Mouse (Mus musculus): ENCODE measurements at regions not wholly inside any gene's neighbourhood (a gene's known extent, or its start where the extent isn't known, plus 50 kb on each side); places are given as distances from the start of the nearest gene placed in this dataset.

DNA sequence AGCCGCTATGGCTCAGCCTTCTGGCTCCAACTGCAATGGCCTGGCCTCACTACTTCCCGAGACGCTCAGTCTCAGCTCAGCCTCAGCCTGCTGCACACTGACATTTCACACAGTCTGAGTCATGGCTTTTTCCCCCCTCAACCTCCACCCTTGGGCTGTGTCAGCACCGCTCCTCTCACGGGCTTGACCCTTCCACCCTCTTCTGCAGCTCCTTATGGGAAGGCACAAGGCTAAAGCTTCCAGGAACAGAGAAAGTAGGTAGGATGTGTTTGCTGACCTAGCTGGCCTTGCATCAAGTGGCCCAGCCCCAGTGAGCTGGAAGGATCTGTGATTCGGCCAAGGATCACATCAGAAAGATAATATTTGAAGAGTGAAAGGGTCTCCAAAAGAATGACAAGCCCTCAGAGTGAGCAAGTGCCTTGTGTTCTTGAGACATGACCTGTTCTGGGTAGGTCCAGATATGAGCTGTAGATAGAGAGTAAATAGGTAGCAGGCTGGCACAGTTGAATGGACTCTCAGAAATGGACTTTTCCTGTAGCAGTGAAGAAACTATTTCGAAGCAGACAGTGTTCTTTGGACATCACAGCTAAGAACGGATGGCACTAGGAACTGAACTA is 192.9 kb upstream of the Usp24 start:
- no peak for DNase-seq (ENCODE audit: low read depth)
- no peak for TF ChIP-seq POLR2A (IDR thresholded peaks at IDR 0.05; ENCODE audit: borderline replicate concordance, extremely low read depth, insufficient read depth, insufficient read length, poor library complexity, severe bottlenecking)
- no peak for TF ChIP-seq CTCF (IDR thresholded peaks at IDR 0.05; ENCODE audit: borderline replicate concordance, extremely low read depth, insufficient read depth, insufficient read length)

DNA sequence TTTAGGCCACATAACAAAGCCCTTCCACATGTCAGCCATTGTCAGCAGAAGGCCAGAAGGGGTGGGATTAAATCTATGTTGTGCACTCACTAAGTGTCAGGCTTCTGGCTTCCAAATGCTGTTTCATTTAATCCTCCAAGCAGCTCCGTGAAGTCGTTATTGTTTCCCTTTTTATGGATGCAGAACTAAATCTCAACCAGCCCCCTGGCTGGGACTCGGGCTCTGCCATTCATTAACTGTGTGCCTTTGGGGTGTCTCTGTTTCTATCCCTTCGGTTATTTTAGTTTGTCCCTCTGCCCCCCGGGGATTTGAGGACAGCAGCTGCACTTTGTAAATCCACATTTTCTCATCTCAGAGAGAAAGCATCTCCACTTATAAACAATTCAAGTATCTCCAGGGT is 188.8 kb upstream of the Usp24 start:
- TF ChIP-seq CTCF (IDR thresholded peaks at IDR 0.05; ENCODE audit: borderline replicate concordance, extremely low read depth, insufficient read depth, insufficient read length) (no peak), POLR2A (IDR thresholded peaks at IDR 0.05; ENCODE audit: borderline replicate concordance, extremely low read depth, insufficient read depth, insufficient read length, poor library complexity, severe bottlenecking) (no peak)
- peak; percentile 35 for DNase-seq (ENCODE audit: low read depth)

GRCm38 (mm10) chr4:106127641-106128040 is 188.4 kb upstream of the Usp24 start:
- DNase-seq (ENCODE audit: low read depth), result peak; percentile 57

DNA sequence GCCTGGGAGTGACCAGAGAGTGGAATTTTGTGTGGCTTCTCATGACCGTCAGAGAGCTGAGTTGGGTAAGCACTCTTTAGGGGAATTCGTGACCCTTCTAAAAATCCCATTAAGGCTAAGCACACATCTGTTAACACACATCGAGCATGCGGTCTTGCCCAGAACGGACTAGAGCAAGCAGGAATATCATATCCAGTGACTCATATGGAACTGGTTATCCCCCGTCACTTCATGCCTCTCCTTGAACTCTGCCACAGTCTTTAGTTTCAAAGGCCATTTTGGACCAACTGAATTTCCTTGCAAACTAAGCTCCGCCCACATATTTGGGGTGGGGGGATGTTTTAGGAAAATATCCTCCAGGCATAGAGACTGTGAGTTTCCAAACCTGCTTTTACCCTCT is 186.7 kb upstream of the Usp24 start:
- no peak for DNase-seq (ENCODE audit: low read depth)
- TF ChIP-seq POLR2A (IDR thresholded peaks at IDR 0.05; ENCODE audit: borderline replicate concordance, extremely low read depth, insufficient read depth, insufficient read length, poor library complexity, severe bottlenecking) (no peak), CTCF (IDR thresholded peaks at IDR 0.05; ENCODE audit: borderline replicate concordance, extremely low read depth, insufficient read depth, insufficient read length) (no peak)

More at GRCm38 (mm10) chr4:106127641-106128040, 188.4 kb upstream of the Usp24 start:
- TF ChIP-seq CTCF (IDR thresholded peaks at IDR 0.05; ENCODE audit: borderline replicate concordance, extremely low read depth, insufficient read depth, insufficient read length), result peak; percentile 51; the same call in 1 of the 2 replicates
- TF ChIP-seq POLR2A (IDR thresholded peaks at IDR 0.05; ENCODE audit: borderline replicate concordance, extremely low read depth, insufficient read depth, insufficient read length, poor library complexity, severe bottlenecking), result no peak

DNA sequence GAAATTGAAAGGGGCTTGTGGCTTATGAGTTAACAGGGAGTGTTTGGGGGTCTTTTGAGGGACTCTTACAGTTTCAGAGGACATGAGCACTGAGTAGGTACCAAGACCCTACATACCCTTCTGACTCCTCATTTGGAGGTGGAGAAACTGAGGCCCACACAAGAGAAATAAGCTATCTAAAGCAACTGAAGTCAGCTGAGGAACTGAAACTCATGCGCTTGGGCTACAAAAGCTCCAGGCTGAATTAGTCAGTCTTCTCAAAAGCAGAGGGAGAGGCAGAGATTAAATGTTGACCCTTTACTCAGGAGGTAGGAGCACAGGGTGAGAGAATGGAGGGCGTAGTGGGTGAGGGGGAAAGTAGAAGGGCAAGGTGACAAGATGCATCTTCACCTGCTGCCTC is 186.2 kb upstream of the Usp24 start:
- no peak for TF ChIP-seq POLR2A (IDR thresholded peaks at IDR 0.05; ENCODE audit: borderline replicate concordance, extremely low read depth, insufficient read depth, insufficient read length, poor library complexity, severe bottlenecking)
- no peak for TF ChIP-seq CTCF (IDR thresholded peaks at IDR 0.05; ENCODE audit: borderline replicate concordance, extremely low read depth, insufficient read depth, insufficient read length)
- no peak for DNase-seq (ENCODE audit: low read depth)

GRCm38 (mm10) chr4:106133746-106134730 is 182.0 kb upstream of the Usp24 start:
- DNase-seq (ENCODE audit: low read depth), result no peak
- no peak for TF ChIP-seq POLR2A (IDR thresholded peaks at IDR 0.05; ENCODE audit: borderline replicate concordance, extremely low read depth, insufficient read depth, insufficient read length, poor library complexity, severe bottlenecking)
- TF ChIP-seq CTCF (IDR thresholded peaks at IDR 0.05; ENCODE audit: borderline replicate concordance, extremely low read depth, insufficient read depth, insufficient read length), result no peak

GRCm38 (mm10) chr4:106142741-106143140 is 173.3 kb upstream of the Usp24 start:
- no peak for DNase-seq (ENCODE audit: low read depth)
- no peak for TF ChIP-seq CTCF (IDR thresholded peaks at IDR 0.05; ENCODE audit: borderline replicate concordance, extremely low read depth, insufficient read depth, insufficient read length)

DNA sequence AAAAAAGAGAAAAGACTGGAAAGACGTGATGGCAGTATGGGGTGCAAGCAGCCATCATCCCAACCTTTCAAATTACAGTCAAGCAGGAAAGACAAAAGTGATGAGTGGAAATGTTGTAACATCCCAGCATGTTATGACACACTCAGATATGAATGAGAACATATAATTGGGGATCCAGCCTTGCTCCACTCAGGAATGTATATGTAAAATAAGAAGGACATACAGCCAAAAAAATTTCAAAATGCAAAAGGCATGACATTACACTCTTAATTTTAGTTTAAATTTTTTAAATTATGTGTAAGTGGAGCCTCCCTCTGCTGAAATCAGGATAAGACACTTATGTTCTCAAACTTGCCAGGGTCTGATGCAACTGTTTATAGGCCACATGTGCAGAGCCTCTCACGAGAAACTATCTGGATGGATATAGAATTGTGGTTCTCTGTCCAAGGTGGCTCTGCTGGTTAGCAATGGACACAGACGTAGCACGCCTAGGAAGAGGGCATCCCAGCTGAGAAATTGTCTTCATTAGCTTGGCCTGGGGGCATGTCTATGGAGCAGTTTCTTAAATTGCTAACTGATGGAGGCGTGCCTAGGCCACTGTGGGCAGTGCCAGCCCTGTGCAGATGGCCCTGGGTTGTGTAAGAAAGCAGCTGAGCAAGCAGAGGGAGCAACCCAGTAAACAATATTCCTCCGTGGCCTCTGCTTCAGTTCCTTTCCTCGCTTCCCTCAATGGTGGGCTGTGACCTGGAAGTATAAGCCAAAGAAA is 171.5 kb upstream of the Usp24 start:
- DNase-seq (ENCODE audit: low read depth), result peak; percentile 45
- no peak for TF ChIP-seq POLR2A (IDR thresholded peaks at IDR 0.05; ENCODE audit: borderline replicate concordance, extremely low read depth, insufficient read depth, insufficient read length, poor library complexity, severe bottlenecking)
- TF ChIP-seq CTCF (IDR thresholded peaks at IDR 0.05; ENCODE audit: borderline replicate concordance, extremely low read depth, insufficient read depth, insufficient read length), result no peak

GRCm38 (mm10) chr4:106146919-106147460 is 169.0 kb upstream of the Usp24 start:
- DNase-seq (ENCODE audit: low read depth), result peak; percentile 70
- no peak for TF ChIP-seq POLR2A (IDR thresholded peaks at IDR 0.05; ENCODE audit: borderline replicate concordance, extremely low read depth, insufficient read depth, insufficient read length, poor library complexity, severe bottlenecking)

DNA sequence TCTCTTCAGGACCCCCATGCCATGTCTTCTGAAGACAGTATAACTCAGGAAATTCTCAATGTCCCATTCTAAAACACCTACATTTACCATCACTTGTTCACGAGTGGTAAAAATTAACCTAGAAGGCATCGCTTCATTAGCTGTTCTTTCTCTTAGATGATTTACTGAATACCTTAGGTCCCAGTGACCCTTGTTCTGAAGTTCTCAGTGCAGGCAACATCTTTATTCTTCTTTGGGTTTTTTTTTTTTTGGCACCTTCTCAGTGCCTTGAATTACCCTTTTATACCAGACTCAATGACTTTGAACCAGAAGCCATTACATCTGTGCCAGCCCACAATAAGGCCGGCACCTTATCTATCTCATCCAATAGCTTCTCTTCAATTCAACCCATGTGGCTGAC is 167.1 kb upstream of the Usp24 start:
- DNase-seq (ENCODE audit: low read depth), result no peak
- no peak for TF ChIP-seq POLR2A (IDR thresholded peaks at IDR 0.05; ENCODE audit: borderline replicate concordance, extremely low read depth, insufficient read depth, insufficient read length, poor library complexity, severe bottlenecking)
- no peak for TF ChIP-seq CTCF (IDR thresholded peaks at IDR 0.05; ENCODE audit: borderline replicate concordance, extremely low read depth, insufficient read depth, insufficient read length)

DNA sequence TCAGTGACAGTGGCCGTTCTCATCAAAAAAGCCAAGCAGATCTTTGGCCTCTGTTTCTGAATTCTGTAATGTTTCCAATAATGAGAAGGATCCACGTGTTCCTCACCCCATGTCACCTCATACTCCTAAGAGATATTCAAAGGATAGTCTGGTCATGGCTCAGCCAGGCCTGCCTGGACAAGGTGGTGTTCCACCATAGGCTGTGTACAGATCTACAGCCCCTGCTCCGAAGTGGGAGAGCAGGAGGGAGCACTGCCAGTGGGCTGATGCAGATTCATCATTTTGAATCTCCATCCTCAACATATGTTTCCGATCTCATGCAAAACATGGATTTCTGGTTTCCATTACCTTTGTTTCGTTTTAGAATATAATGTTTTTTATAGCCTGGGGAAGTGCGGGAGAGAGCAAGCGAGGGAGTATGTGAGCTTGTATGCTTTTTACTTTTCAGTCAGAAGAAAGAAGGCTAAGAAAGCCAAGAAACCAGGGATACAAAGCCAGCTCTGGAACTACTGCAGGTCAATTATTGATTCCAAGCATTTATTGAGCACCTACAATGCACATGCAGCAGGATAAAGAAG is 166.5 kb upstream of the Usp24 start:
- TF ChIP-seq POLR2A (IDR thresholded peaks at IDR 0.05; ENCODE audit: borderline replicate concordance, extremely low read depth, insufficient read depth, insufficient read length, poor library complexity, severe bottlenecking) (no peak), CTCF (IDR thresholded peaks at IDR 0.05; ENCODE audit: borderline replicate concordance, extremely low read depth, insufficient read depth, insufficient read length) (no peak)
- DNase-seq (ENCODE audit: low read depth), result no peak
